12 mouse cellular contexts compared by ENCODE assay signal in the genomic region with DNA sequence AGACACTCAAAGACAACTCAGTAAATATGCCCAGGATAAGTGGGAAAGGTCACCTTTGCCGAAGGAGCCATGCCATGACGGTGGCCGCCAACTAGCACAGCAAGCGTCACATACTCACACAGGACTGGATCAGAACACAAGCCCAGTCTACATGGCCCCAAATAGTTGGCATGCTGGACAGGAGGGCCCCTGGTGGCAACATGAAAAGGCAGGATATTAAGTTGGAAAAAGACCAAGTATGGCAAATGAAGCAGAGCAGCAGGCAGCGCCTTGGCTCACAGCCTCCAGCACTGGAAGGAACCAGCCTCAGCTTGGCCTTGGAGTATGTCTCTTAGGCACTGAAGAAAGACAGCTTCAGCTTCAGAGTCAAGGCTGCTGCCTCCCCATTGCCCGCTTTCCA. TPM values are rescaled to one million over a fixed set of nuclear protein-coding genes. Genes with fewer than 3 reads are reported as not detected.
DNase-seq lines count a peak whose midpoint lies in the region; ATAC-seq lines count a peak whose summit lies in the region.
"Had no signal": no experiment of that assay in that cellular context is flagged by ENCODE, and none has a peak within 500 bp of the region (broad histone marks: within the 10 kb centered on the region; RNA-seq: fewer than 3 reads in every experiment).

No protein-coding gene starts in this region.

- no peaks in the 10 kb centered on the region for H3K36me3 ChIP-seq in hindbrain, embryonic 15.5 days
- H3K36me3 ChIP-seq in hindbrain, embryonic 11.5 days (ENCODE audit: control insufficient read depth, insufficient read depth, low read length) = no peaks in the 10 kb centered on the region
- H3K36me3 ChIP-seq: embryonic facial prominence, embryonic 15.5 days had no signal

- H3K9me3 ChIP-seq in hindbrain, embryonic 15.5 days = no peaks in the 10 kb centered on the region
- no peaks in the 10 kb centered on the region for H3K9me3 ChIP-seq in hindbrain, embryonic 11.5 days (ENCODE audit: control insufficient read depth, low read length)
- H3K9me3 ChIP-seq: embryonic facial prominence, embryonic 15.5 days had no signal

- DNase-seq in hindbrain, embryonic 11.5 days (ENCODE audit: low spot score) = no peak
- peak; percentile 57 for DNase-seq in adipocyte (ENCODE audit: low spot score)
- peak; percentile 58 for DNase-seq in brain, adult 2 months (ENCODE audit: low read depth, low spot score)
- DNase-seq in cerebellum, postnatal 14 days = peak; percentile 64 to 67
- DNase-seq in embryo, embryonic 10.5 days (ENCODE audit: low spot score) = no peak
- DNase-seq: heart, postnatal 4 days; lung, adult 18-20 months had no signal

- H3K27me3 ChIP-seq in hindbrain, embryonic 15.5 days = no peaks in the 10 kb centered on the region
- H3K27me3 ChIP-seq in hindbrain, embryonic 11.5 days (ENCODE audit: control insufficient read depth, insufficient read depth, low read length) = no peaks in the 10 kb centered on the region
- H3K27me3 ChIP-seq: CH12.LX; embryonic facial prominence, embryonic 15.5 days had no signal

- H3K9ac ChIP-seq in hindbrain, embryonic 15.5 days = no peak overlapping the region
- H3K9ac ChIP-seq in hindbrain, embryonic 11.5 days (ENCODE audit: low read depth, low read length) = no peak overlapping the region
- H3K9ac ChIP-seq: embryonic facial prominence, embryonic 15.5 days had no signal

- peak overlapping the region; percentile 45; the same call in 1 of the 2 replicates for H3K27ac ChIP-seq in hindbrain, embryonic 15.5 days (replicated peaks)
- no peak overlapping the region for H3K27ac ChIP-seq in hindbrain, embryonic 11.5 days (ENCODE audit: low read depth, low read length)
- H3K27ac ChIP-seq: embryonic facial prominence, embryonic 15.5 days had no signal

- no peak overlapping the region for H3K4me2 ChIP-seq in hindbrain, embryonic 15.5 days
- H3K4me2 ChIP-seq in hindbrain, embryonic 11.5 days (replicated peaks; ENCODE audit: low read depth, low read length) = no peak overlapping the region
- H3K4me2 ChIP-seq: embryonic facial prominence, embryonic 15.5 days had no signal

- WGBS in hindbrain, embryonic 15.5 days = 77% methylated on average over 6 of the region's 6 CpGs
- WGBS in hindbrain, embryonic 11.5 days = 91% methylated on average over 6 of the region's 6 CpGs

- H3K4me3 ChIP-seq in hindbrain, embryonic 15.5 days = no peak overlapping the region
- H3K4me3 ChIP-seq in hindbrain, embryonic 11.5 days (ENCODE audit: low read depth, low read length) = no peak overlapping the region
- H3K4me3 ChIP-seq: embryonic facial prominence, embryonic 15.5 days had no signal

- H3K4me1 ChIP-seq in hindbrain, embryonic 15.5 days (replicated peaks) = peaks cover 16% of the 10 kb centered on the region; the same call in 1 of the 2 replicates
- no peaks in the 10 kb centered on the region for H3K4me1 ChIP-seq in hindbrain, embryonic 11.5 days (replicated peaks; ENCODE audit: control insufficient read depth, insufficient read depth, low read length)
- H3K4me1 ChIP-seq: embryonic facial prominence, embryonic 15.5 days had no signal

- ATAC-seq in hindbrain, embryonic 15.5 days (ENCODE audit: low FRiP score, low read depth) = no peak
- no peak for ATAC-seq in hindbrain, embryonic 11.5 days (ENCODE audit: low FRiP score)
- ATAC-seq in erythroid progenitor cell, adult 5-6 weeks (replicated peaks; ENCODE audit: low FRiP score, poor library complexity, severe bottlenecking) = no peak
- ATAC-seq in granulocyte monocyte progenitor cell, adult 5-6 weeks (replicated peaks; ENCODE audit: poor library complexity, severe bottlenecking) = no peak

RNA-seq across cellular contexts. Expression of a gene that starts 30.5 kb away (rescaled TPM):
- 53.8 and 58.9 TPM in 2 replicates for polyA plus RNA-seq in hindbrain, embryonic 15.5 days (2015; fragmentation: Nextera tagmentation; extraction: Ambion mirVana)
- 72.4 and 76.6 TPM in 2 replicates for polyA plus RNA-seq in hindbrain, embryonic 11.5 days (2014; fragmentation: Nextera tagmentation; extraction: Ambion mirVana)
- 19.3 and 27.8 TPM in 2 replicates for total RNA-seq in erythroid progenitor cell, adult 5-6 weeks (2015; ENCODE audit: low replicate concordance)
- 13.0 and 14.2 TPM in 2 replicates for total RNA-seq in erythroid progenitor cell, adult 5-6 weeks (2017; ENCODE audit: low replicate concordance)
- total RNA-seq in granulocyte monocyte progenitor cell, adult 5-6 weeks (2014; fragmentation: Nextera tagmentation) = 30.9 and 37.6 TPM in 2 replicates
- total RNA-seq in granulocyte monocyte progenitor cell, adult 5-6 weeks (2017) = 58.0 and 60.1 TPM in 2 replicates

RNA-seq across cellular contexts. Expression of a gene that starts 30.9 kb away (rescaled TPM):
- 68.3 and 68.5 TPM in 2 replicates for polyA plus RNA-seq in hindbrain, embryonic 15.5 days (2015; fragmentation: Nextera tagmentation; extraction: Ambion mirVana)
- polyA plus RNA-seq in hindbrain, embryonic 11.5 days (2014; fragmentation: Nextera tagmentation; extraction: Ambion mirVana) = 81.2 TPM in 2 replicates
- 15.9 and 17.7 TPM in 2 replicates for total RNA-seq in erythroid progenitor cell, adult 5-6 weeks (2015; ENCODE audit: low replicate concordance)
- total RNA-seq in erythroid progenitor cell, adult 5-6 weeks (2017; ENCODE audit: low replicate concordance) = 13.9 and 29.9 TPM in 2 replicates
- 40.4 and 49.9 TPM in 2 replicates for total RNA-seq in granulocyte monocyte progenitor cell, adult 5-6 weeks (2014; fragmentation: Nextera tagmentation)
- 32.4 and 35.7 TPM in 2 replicates for total RNA-seq in granulocyte monocyte progenitor cell, adult 5-6 weeks (2017)

RNA-seq across cellular contexts. Expression of a gene that starts 33.3 kb away (rescaled TPM):
- 12.9 and 13.0 TPM in 2 replicates for polyA plus RNA-seq in hindbrain, embryonic 15.5 days (2015; fragmentation: Nextera tagmentation; extraction: Ambion mirVana)
- polyA plus RNA-seq in hindbrain, embryonic 11.5 days (2014; fragmentation: Nextera tagmentation; extraction: Ambion mirVana) = 17.8 and 21.3 TPM in 2 replicates
- total RNA-seq in erythroid progenitor cell, adult 5-6 weeks (2015; ENCODE audit: low replicate concordance) = 8.0 and 8.6 TPM in 2 replicates
- 3.1 and 3.7 TPM in 2 replicates for total RNA-seq in erythroid progenitor cell, adult 5-6 weeks (2017; ENCODE audit: low replicate concordance)
- 17.2 and 22.5 TPM in 2 replicates for total RNA-seq in granulocyte monocyte progenitor cell, adult 5-6 weeks (2014; fragmentation: Nextera tagmentation)
- 12.3 and 17.9 TPM in 2 replicates for total RNA-seq in granulocyte monocyte progenitor cell, adult 5-6 weeks (2017)

Comparison
In these comparisons a context has a peak if more than half of its experiments do, and no peak if none do; other contexts are left out.
1. DNase-seq: peak in adipocyte (single experiment), brain, adult 2 months (single experiment) and cerebellum, postnatal 14 days (2 of 2); none in hindbrain, embryonic 11.5 days (single experiment) and embryo, embryonic 10.5 days (single experiment).